Mouse (Mus musculus) heart, embryonic 11.5 days (tissue): ENCODE measurements at regions not wholly inside any gene's neighbourhood (a gene's known extent, or its start where the extent isn't known, plus 50 kb on each side); places are given as distances from the start of the nearest gene placed in this dataset.

ENCODE experiments used
- ATAC-seq: fragments of 200-750 bp; cut with Nextera tagmentation; replicated peaks from 2 replicates; pipeline ENCODE4 v1.8.0; 2017; ENCODE audit warnings: moderate library complexity; ENCODE audit not compliant: insufficient number of reproducible peaks, low FRiP score, low TSS enrichment
- H3K27ac ChIP-seq: fragments of 300-500 bp; sonication (generic); 2 replicates; pipeline ENCODE4 v1.5.1; 2014; ENCODE audit warnings: mild to moderate bottlenecking, low read depth, low read length
- H3K27me3 ChIP-seq: fragments of 300-500 bp; sonication (generic); 2 replicates; pipeline ENCODE4 v1.6.1; 2014; ENCODE audit warnings: mild to moderate bottlenecking, low read length, mixed read lengths; ENCODE audit not compliant: control insufficient read depth, insufficient read depth
- H3K36me3 ChIP-seq: fragments of 300-500 bp; sonication (generic); 2 replicates; pipeline ENCODE4 v1.6.1; 2014; ENCODE audit warnings: mild to moderate bottlenecking, low read length, moderate library complexity, mixed read lengths; ENCODE audit not compliant: control insufficient read depth, insufficient read depth
- H3K4me1 ChIP-seq: fragments of 300-500 bp; sonication (generic); 2 replicates; pipeline ENCODE4 v1.6.1; 2014; ENCODE audit warnings: low read length; ENCODE audit not compliant: control insufficient read depth, insufficient read depth
- H3K4me2 ChIP-seq: fragments of 300-500 bp; sonication (generic); 2 replicates; pipeline ENCODE4 v1.6.1; 2014; ENCODE audit warnings: mild to moderate bottlenecking, moderate library complexity
- H3K4me3 ChIP-seq: fragments of 300-500 bp; sonication (generic); 2 replicates; pipeline ENCODE4 v1.5.1; 2014; ENCODE audit warnings: low read depth, low read length
- H3K9ac ChIP-seq: fragments of 300-500 bp; sonication (generic); 2 replicates; pipeline ENCODE4 v1.6.1; 2014; ENCODE audit warnings: mild to moderate bottlenecking, low read depth, low read length, moderate library complexity
- H3K9me3 ChIP-seq: fragments of 300-500 bp; sonication (generic); replicated peaks from 2 replicates; pipeline ENCODE4 v1.6.1; 2016; ENCODE audit warnings: low read length; ENCODE audit not compliant: control insufficient read depth
- WGBS: fragments of 180-500 bp; shearing (Covaris S2); extraction: QIAGEN DNeasy Blood & Tissue Kit; methylation state at CpG from one replicate; pipeline ENCODE4 v1.1.7; 2014; ENCODE audit not compliant: insufficient replicate concordance; 5-methylcytosine and 5-hydroxymethylcytosine counted together

DNA sequence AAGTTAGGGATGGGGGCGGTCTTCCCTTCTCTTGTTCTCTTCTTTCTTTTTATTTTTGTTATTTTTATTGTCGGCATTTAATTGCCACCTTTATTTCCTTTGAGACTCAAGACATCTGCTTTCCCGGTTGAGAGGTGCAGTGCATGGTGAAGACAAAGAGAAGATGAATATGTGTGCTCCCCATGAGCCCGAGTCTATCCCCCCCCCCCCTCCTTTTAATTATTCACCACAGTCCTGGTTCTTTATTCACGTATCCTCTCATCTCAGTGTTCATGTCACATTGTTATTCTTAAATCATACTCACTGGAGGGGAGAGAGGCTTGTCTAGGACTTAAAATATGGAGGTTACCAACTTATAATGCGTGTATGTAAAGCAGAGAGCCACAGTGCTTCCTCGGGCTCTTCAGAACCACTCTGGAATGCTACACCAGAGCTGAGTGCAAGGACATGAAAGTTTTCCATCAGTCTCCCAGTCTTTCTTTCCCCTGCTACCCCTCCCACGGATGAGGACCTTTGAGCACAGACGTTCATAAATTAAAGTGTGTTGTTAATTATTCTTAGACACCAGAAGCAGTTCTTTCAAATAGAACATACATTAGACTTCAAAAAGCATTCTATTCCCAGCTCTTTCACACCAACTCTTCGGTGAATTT lies 274.6 kb upstream of the Lsamp start:
- no peak overlapping the region for H3K4me2 ChIP-seq
- no peaks in the 10 kb centered on the region for H3K27me3 ChIP-seq
- ATAC-seq: no peak

DNA sequence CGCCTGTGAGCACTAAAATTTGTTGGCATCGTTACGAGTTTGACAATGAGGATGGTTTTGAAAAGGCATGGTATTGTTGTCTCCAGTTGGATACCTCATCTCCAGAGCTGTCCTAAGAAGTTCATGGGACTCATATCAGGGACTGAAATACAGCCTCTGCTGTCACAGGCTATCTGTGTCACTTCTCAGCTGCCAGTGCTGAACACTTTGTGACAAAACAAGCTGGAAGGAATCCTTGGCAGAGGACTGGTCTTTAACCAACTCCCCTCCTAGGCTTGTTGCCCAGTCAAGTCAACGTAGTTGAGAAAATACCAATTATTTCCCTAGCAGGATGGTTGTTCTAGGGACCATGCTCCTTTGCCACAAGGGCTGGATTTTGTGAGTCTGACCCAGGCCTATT lies 256.6 kb upstream of the Lsamp start:
- Histone ChIP-seq H3K9ac (no peak overlapping the region), H3K4me1 (no peaks in the 10 kb centered on the region), H3K9me3 (no peaks in the 10 kb centered on the region), H3K27me3 (no peaks in the 10 kb centered on the region), H3K4me2 (no peak overlapping the region), H3K4me3 (no peak overlapping the region), H3K36me3 (no peaks in the 10 kb centered on the region), H3K27ac (no peak overlapping the region)
- 75% methylated on average over 4 of the region's 4 CpGs for WGBS
- ATAC-seq: no peak

More for the DNA sequence above, 274.6 kb upstream of the Lsamp start:
- Histone ChIP-seq H3K4me1 (no peaks in the 10 kb centered on the region), H3K9ac (no peak overlapping the region), H3K27ac (no peak overlapping the region), H3K4me3 (no peak overlapping the region), H3K36me3 (no peaks in the 10 kb centered on the region), H3K9me3 (no peaks in the 10 kb centered on the region)
- 73% methylated on average over 10 of the region's 10 CpGs for WGBS

DNA sequence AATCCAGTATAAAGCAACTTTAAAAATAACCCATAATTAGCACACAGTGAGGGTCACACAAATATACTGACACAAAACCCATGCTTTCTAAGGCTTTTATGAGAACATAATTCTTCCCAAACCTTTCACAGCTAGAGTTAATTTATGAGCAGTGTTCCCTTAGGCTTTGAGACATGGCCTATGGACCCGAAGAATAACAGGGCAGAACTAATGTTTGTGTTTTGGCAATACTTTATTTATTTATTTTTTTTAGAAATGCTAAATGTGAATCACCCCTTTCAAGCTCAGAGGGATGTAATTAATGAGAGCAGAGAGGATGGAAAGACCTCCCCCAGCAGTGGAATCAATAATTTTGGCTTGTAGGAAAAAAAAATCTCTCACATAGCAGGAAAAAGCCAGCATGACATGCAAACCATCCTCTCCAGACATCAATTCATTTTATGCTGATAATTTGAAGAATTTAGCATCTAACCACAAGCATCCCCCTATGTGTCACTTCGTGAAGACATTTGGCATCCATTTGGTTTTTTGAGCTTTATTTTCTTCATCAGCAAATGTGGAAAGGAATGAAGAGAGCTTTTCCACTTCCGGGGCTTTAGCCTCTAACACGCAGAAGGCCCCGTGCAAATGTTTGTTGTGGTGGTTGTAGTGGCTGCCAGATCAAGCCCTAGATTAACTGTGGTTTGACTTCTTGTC lies 238.0 kb upstream of the Lsamp start:
- Histone ChIP-seq H3K36me3 (no peaks in the 10 kb centered on the region), H3K4me2 (no peak overlapping the region), H3K4me3 (no peak overlapping the region), H3K4me1 (no peaks in the 10 kb centered on the region), H3K27me3 (no peaks in the 10 kb centered on the region), H3K9ac (no peak overlapping the region), H3K27ac (no peak overlapping the region), H3K9me3 (no peaks in the 10 kb centered on the region)
- no peak for ATAC-seq
- 76% methylated on average over 5 of the region's 5 CpGs for WGBS

DNA sequence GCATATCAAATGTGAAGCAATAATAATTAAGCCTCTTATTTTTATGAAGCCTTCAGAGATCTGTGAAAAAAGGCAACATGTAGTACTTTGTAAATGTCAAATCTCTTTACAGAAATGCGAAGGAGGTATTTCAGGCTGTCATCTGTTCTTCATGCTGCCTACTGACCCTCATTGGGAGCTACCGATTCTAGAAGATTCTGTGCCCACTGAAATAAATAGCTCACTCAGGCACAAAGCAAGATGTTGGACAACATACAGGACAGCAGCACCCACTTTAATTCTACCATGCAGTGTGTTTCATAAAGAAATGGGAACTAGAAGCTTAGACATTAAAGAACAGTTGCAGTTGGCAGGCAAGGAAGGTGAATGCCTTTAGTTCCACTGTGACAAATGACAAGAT lies 232.4 kb upstream of the Lsamp start:
- WGBS: 80% methylated on average over 2 of the region's 2 CpGs
- Histone ChIP-seq H3K4me3 (no peak overlapping the region), H3K27ac (no peak overlapping the region), H3K4me1 (no peaks in the 10 kb centered on the region), H3K9me3 (no peaks in the 10 kb centered on the region), H3K9ac (no peak overlapping the region), H3K4me2 (no peak overlapping the region), H3K36me3 (no peaks in the 10 kb centered on the region), H3K27me3 (no peaks in the 10 kb centered on the region)
- no peak for ATAC-seq

DNA sequence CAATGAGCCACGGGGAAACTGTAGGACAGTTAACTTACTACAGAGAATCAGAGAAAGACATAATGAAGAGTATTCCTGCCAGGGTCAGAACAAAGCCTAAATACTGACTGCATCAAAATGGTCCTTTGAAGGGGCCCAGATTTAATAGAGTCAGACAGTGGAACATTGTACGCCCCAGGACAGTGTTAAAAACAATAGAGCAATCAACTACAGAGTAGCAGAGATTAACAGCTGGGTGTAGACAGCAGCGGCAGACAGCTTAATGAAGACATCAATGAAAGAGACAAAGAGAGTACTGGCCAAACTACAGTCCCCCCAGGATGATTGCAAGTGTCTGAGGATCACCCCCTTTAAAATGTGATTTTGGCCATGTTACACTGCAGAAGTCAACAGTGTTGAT lies 183.1 kb upstream of the Lsamp start:
- H3K4me3 ChIP-seq: no peak overlapping the region
- H3K36me3 ChIP-seq: no peaks in the 10 kb centered on the region
- H3K4me2 ChIP-seq: no peak overlapping the region
- H3K9me3 ChIP-seq: no peaks in the 10 kb centered on the region
- H3K27ac ChIP-seq: no peak overlapping the region
- no peaks in the 10 kb centered on the region for H3K27me3 ChIP-seq
- H3K4me1 ChIP-seq: no peaks in the 10 kb centered on the region
- no peak overlapping the region for H3K9ac ChIP-seq
- ATAC-seq: no peak
- 71% methylated on average over 3 of the region's 3 CpGs for WGBS

DNA sequence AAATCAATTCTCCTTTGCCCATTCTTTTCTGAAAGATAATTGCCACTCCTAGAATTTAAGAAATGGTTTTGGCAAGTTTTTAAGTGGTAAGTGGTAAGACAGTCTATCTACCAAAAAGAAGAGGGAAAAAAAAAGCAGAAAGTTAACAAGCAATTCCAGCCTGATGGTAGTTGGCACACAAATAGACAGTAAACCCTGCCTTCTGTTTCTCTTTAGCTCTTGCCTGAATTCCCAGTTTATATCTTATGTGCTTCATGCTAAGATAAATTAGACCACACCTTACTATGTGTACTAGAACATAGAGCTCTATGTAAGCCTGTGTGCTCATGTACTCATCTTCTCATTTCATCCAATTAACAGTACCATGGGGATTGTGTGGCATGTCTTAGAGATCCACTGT lies 164.0 kb upstream of the Lsamp start:
- no peaks in the 10 kb centered on the region for H3K9me3 ChIP-seq
- H3K36me3 ChIP-seq: no peaks in the 10 kb centered on the region
- no peak overlapping the region for H3K4me2 ChIP-seq
- H3K27me3 ChIP-seq: no peaks in the 10 kb centered on the region
- H3K27ac ChIP-seq: no peak overlapping the region
- no peak overlapping the region for H3K9ac ChIP-seq
- H3K4me3 ChIP-seq: no peak overlapping the region
- ATAC-seq: no peak
- H3K4me1 ChIP-seq: no peaks in the 10 kb centered on the region

DNA sequence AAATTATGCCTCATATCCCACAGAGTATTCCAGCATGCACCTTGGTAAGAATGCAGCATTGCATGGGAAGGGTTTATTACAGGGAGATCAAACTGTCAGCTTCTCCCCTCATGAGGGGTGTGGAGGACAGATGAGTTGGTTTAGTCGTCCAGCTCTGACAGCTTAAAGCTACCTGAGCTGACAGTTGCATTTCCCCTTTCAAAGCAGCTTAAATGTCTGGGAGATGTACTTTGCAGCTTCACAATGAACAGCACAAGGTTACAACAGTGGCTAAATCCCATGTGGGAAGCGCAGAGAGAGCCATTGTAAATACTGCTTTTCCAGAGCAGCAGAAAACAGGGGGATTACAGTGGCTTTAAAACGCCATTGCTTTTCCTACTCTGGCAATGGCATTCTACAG lies 149.9 kb upstream of the Lsamp start:
- WGBS: 47% methylated on average over 3 of the region's 3 CpGs
- no peaks in the 10 kb centered on the region for H3K27me3 ChIP-seq
- no peaks in the 10 kb centered on the region for H3K36me3 ChIP-seq
- no peak overlapping the region for H3K9ac ChIP-seq
- no peaks in the 10 kb centered on the region for H3K4me1 ChIP-seq
- no peak for ATAC-seq
- H3K4me2 ChIP-seq: no peak overlapping the region
- H3K9me3 ChIP-seq: no peaks in the 10 kb centered on the region
- no peak overlapping the region for H3K4me3 ChIP-seq
- H3K27ac ChIP-seq: no peak overlapping the region

DNA sequence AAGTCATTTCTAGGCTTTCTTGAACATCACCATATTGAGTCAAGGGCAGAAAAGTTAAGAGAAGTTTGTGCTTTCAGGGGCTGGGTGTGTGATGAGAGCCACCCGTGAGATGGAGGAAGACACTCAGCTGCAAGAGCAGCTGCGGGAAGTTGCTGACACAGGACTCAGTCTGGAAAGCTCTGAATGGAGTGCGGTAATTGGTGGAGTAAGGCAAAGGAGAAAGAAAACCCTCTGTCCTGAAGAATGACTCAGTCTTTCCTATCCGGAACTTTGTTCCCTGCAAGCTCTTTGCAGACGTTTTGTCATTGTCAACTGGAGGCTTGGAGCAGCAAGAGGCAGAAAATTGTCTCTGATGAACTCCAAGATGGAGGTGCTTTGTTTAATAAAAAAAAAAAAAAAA lies 102.6 kb upstream of the Lsamp start:
- WGBS: 42% methylated on average over 5 of the region's 5 CpGs
- Histone ChIP-seq H3K27ac (no peak overlapping the region), H3K9me3 (no peaks in the 10 kb centered on the region), H3K4me2 (no peak overlapping the region), H3K27me3 (no peaks in the 10 kb centered on the region), H3K9ac (no peak overlapping the region), H3K4me3 (no peak overlapping the region), H3K36me3 (no peaks in the 10 kb centered on the region), H3K4me1 (no peaks in the 10 kb centered on the region)
- ATAC-seq: no peak

DNA sequence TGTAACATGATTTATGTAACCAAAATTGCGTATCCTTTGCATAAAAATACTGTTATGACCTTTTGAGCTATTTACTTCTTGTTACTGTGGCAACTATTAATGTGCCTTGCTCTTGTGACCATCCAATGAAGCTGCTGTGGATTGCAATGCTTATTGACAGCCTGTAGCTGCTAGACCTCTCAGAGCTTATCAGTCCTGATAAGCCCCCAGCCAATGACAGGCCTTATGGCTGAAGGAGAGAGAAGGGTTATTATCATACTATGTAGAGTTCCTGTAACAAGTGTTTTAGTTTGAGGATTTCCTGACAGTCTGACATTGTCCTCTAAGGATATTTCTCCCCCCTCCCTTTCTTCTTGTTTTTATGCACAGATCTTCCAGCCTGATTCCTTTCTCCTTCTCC lies 96.2 kb upstream of the Lsamp start:
- no peaks in the 10 kb centered on the region for H3K4me1 ChIP-seq
- ATAC-seq: peak; percentile 71; the same call in 1 of the 2 replicates
- H3K4me3 ChIP-seq: no peak overlapping the region
- H3K27me3 ChIP-seq: no peaks in the 10 kb centered on the region
- no peaks in the 10 kb centered on the region for H3K9me3 ChIP-seq
- WGBS: 65% methylated on average over 1 of the region's 1 CpGs
- no peak overlapping the region for H3K9ac ChIP-seq
- H3K4me2 ChIP-seq: no peak overlapping the region
- H3K27ac ChIP-seq: no peak overlapping the region
- H3K36me3 ChIP-seq: no peaks in the 10 kb centered on the region
